15 mouse cellular contexts compared by ENCODE assay signal in the genomic region with DNA sequence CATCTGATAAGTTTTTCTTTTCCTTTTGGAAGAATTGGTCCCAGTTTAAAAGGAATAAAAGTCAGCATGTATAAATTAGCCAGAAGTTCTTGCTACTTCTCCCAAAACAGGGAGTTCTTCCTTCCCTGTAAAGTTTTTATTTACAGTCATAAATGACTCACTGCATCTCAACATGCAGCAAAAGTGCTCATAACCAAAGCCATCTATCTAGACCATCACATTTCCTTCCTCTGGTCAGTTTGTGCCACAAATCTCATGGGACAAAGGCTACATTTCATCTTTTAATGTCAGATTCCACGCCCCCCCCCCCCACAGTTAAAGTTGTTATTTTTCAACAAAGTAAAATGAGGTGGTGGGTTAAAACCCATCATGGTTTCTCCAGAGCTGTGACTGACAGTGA.
"Had no signal": no experiment of that assay in that cellular context is flagged by ENCODE, and none has a peak within 500 bp of the region (broad histone marks: within the 10 kb centered on the region; RNA-seq: fewer than 3 reads in every experiment).

No protein-coding gene starts in this region.

- H3K27ac ChIP-seq: midbrain, embryonic 10.5 days; midbrain, embryonic 12.5 days; neural tube, embryonic 12.5 days; stomach, embryonic 15.5 days; stomach, postnatal 0 days had no signal

- H3K4me1 ChIP-seq: midbrain, embryonic 12.5 days; neural tube, embryonic 12.5 days; stomach, embryonic 15.5 days had no signal

- H3K4me3 ChIP-seq: midbrain, embryonic 10.5 days; midbrain, embryonic 12.5 days; neural tube, embryonic 12.5 days; stomach, embryonic 15.5 days had no signal

- ATAC-seq: midbrain, embryonic 16.5 days had no signal

- H3K36me3 ChIP-seq: midbrain, embryonic 10.5 days; midbrain, embryonic 12.5 days; neural tube, embryonic 12.5 days; stomach, embryonic 15.5 days had no signal

- H3K4me2 ChIP-seq: lung, embryonic 14.5 days; midbrain, embryonic 12.5 days; neural tube, embryonic 12.5 days; stomach, embryonic 15.5 days had no signal

- H3K27me3 ChIP-seq: midbrain, embryonic 12.5 days; neural tube, embryonic 12.5 days; stomach, embryonic 15.5 days had no signal

- H3K9ac ChIP-seq: lung, embryonic 14.5 days; midbrain, embryonic 12.5 days; neural tube, embryonic 12.5 days; stomach, embryonic 15.5 days had no signal

- H3K9me3 ChIP-seq: midbrain, embryonic 10.5 days; midbrain, embryonic 12.5 days; neural tube, embryonic 12.5 days; stomach, embryonic 15.5 days had no signal

- DNase-seq: lung, adult 18-20 months; lung, embryonic 14.5 days; lung, postnatal 10 days; lung, postnatal 4 days; midbrain, embryonic 14.5 days; right cerebral cortex, postnatal 14 days; thymus, adult 2 months; thymus, postnatal 25 days; thymus, postnatal 4 days had no signal
